Mouse (Mus musculus) adrenal gland, adult 2 months (tissue): ENCODE data around the gene Elmo2. TPM values are rescaled to one million over a fixed set of nuclear protein-coding genes. Genes with fewer than 3 reads are reported as not detected.
A peak's percentile ranks its signal among the peaks of the same experiment; 100 is the strongest.

Experiments
- DNase-seq: peaks from one replicate; pipeline ENCODE4 v3.0.0; 2021
- long read RNA-seq: library from polyadenylated mRNA; stranded (forward); transcript quantifications from one replicate; pipeline ENCODE4 v2.0.0, GENCODE M21; 2021
- polyA plus RNA-seq: library from polyadenylated mRNA; depleted of rRNA; stranded (reverse); fragments of >200 nt; gene quantifications from 2 replicates; pipeline ENCODE4 v1.2.3, GENCODE M21; 2012; rRNA removed
- total RNA-seq, 2 experiments: library from RNA; stranded (reverse); gene quantifications; 2 replicates each; pipeline ENCODE4 v1.2.3; 2021

Elmo2 gene
- total RNA-seq, result 10 to 100 TPM; 19.8 to 31.4 TPM
- 52.0 and 58.8 TPM in 2 replicates for polyA plus RNA-seq
- long read RNA-seq, transcript Elmo2-203 (21 exons, 3,466 nt), result major isoform, 13 of 18 reads
- long read RNA-seq, partial matches to known transcripts, result 2 of 18 reads
- long read RNA-seq, other reads (novel, unspliced or antisense), result 3 of 18 reads

- peak; percentile 98 for DNase-seq
These were observed at the start of gene Elmo2 for GRCm38 (mm10) chr2:165326304-165327190. Elmo2 (minus strand) TSS chr2:165326479.

GRCm38 (mm10) chr2:165376001-165376400 is 49.7 kb upstream of the Elmo2 start:
- no peak for DNase-seq

GRCm38 (mm10) chr2:165375478-165375877 is 49.2 kb upstream of the Elmo2 start:
- DNase-seq, result no peak

- DNase-seq, result no peak
These were observed 44.8 kb upstream of the Elmo2 start for GRCm38 (mm10) chr2:165371066-165371465.

- DNase-seq, result no peak
These were observed 44.1 kb upstream of the Elmo2 start for GRCm38 (mm10) chr2:165370348-165370747.

GRCm38 (mm10) chr2:165368496-165368895 is 42.2 kb upstream of the Elmo2 start, which contains the start of gene Zfp663:
Zfp663 (minus strand) TSS chr2:165368729.
- DNase-seq, result no peak

- no peak for DNase-seq
These were observed 41.7 kb upstream of the Elmo2 start for GRCm38 (mm10) chr2:165367868-165368439.

- peak; percentile 49 for DNase-seq
These were observed 40.8 kb upstream of the Elmo2 start for GRCm38 (mm10) chr2:165367047-165367520.

- DNase-seq, result peak; percentile 45
These were observed 38.2 kb upstream of the Elmo2 start for GRCm38 (mm10) chr2:165364334-165365091.

GRCm38 (mm10) chr2:165363282-165363681 is 37.0 kb upstream of the Elmo2 start:
- no peak for DNase-seq

- peak; percentile 36 for DNase-seq
These were observed 34.6 kb upstream of the Elmo2 start for GRCm38 (mm10) chr2:165360861-165361260.

GRCm38 (mm10) chr2:165351828-165352513 is 25.7 kb upstream of the Elmo2 start:
- no peak for DNase-seq

GRCm38 (mm10) chr2:165349466-165349865 is 23.2 kb upstream of the Elmo2 start:
- no peak for DNase-seq

- no peak for DNase-seq
These were observed 19.9 kb upstream of the Elmo2 start for GRCm38 (mm10) chr2:165346180-165346579.

GRCm38 (mm10) chr2:165337191-165337590 is 10.9 kb upstream of the Elmo2 start:
- peak; percentile 64 for DNase-seq

GRCm38 (mm10) chr2:165332610-165333210 is 6.4 kb upstream of the Elmo2 start:
- DNase-seq, result no peak

- DNase-seq, result no peak
These were observed 3.4 kb upstream of the Elmo2 start for GRCm38 (mm10) chr2:165329703-165330102.

- no peak for DNase-seq
These were observed 2.5 kb upstream of the Elmo2 start for GRCm38 (mm10) chr2:165328746-165329145.

GRCm38 (mm10) chr2:165327386-165327785 is 1.1 kb upstream of the Elmo2 start:
- no peak for DNase-seq

- DNase-seq, result no peak
These were observed 567 bp downstream of the Elmo2 start for GRCm38 (mm10) chr2:165325521-165326303.
